Comparison of ENCODE assay signal across 11 mouse cellular contexts in the genomic region with DNA sequence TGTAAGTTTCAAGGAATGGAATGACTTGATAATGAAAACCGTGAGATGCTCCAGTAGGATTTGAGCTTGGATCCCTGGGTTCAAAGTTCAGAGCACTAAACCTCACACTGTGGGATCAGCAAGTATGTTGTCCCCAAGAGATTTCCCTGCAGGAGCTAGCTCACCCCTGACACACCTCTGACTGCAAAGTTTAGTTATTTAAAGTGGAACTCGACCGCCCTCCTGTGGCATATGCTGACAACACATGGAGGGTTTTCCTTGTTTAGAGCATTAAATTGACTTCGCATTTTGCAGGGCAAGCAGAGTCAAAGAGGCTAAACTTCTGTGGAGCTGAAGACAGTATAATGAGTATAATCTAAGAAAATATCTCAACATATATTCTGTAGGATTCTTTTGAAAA. TPM values are rescaled to one million over a fixed set of nuclear protein-coding genes. Genes with fewer than 3 reads are reported as not detected.
A peak's percentile ranks its signal among the peaks of the same experiment; 100 is the strongest.
DNase-seq lines count a peak whose midpoint lies in the region; ATAC-seq and TF ChIP-seq lines count a peak whose summit lies in the region.
"Not testable (repeated sequence)": the region's sequence is repeated elsewhere in the genome, so short reads cannot be mapped to it uniquely, and the experiment has no call there.
"Had no signal": no experiment of that assay in that cellular context is flagged by ENCODE, and none has a peak within 500 bp of the region (broad histone marks: within the 10 kb centered on the region; RNA-seq: fewer than 3 reads in every experiment).

No protein-coding gene starts in this region.

- not testable (repeated sequence) for TF ChIP-seq CTCF in intestine, postnatal 0 days (IDR thresholded peaks at IDR 0.05; ENCODE audit: low read depth); lung, postnatal 0 days (IDR thresholded peaks at IDR 0.05); midbrain, postnatal 0 days (IDR thresholded peaks at IDR 0.05)

- no CpG with 5 or more reads among the region's 4 CpGs for WGBS in embryonic facial prominence, embryonic 12.5 days
- WGBS in forebrain, embryonic 15.5 days: no CpG with 5 or more reads among the region's 4 CpGs
- no CpG with 5 or more reads among the region's 4 CpGs for whole genome bisulfite sequencing in hindbrain, embryonic 11.5 days
- no CpG with 5 or more reads among the region's 4 CpGs for WGBS in intestine, postnatal 0 days
- no CpG with 5 or more reads among the region's 4 CpGs for whole genome bisulfite sequencing in liver, embryonic 11.5 days
- no CpG with 5 or more reads among the region's 4 CpGs for WGBS in lung, postnatal 0 days
- WGBS in midbrain, postnatal 0 days: no CpG with 5 or more reads among the region's 4 CpGs
- no CpG with 5 or more reads among the region's 4 CpGs for WGBS in stomach, embryonic 16.5 days

- H3K27ac ChIP-seq in embryonic facial prominence, embryonic 12.5 days; forebrain, embryonic 15.5 days (replicated peaks); hindbrain, embryonic 11.5 days (ENCODE audit: low read depth, low read length); intestine, postnatal 0 days (ENCODE audit: low read depth, low read length); liver, embryonic 11.5 days (ENCODE audit: low read depth, low read length); lung, postnatal 0 days (ENCODE audit: low read length); midbrain, postnatal 0 days (ENCODE audit: low read depth, low read length); stomach, embryonic 16.5 days (ENCODE audit: low read length): not testable (repeated sequence)

- not testable (repeated sequence) for H3K4me1 ChIP-seq in embryonic facial prominence, embryonic 12.5 days; forebrain, embryonic 15.5 days; hindbrain, embryonic 11.5 days (replicated peaks; ENCODE audit: control insufficient read depth, insufficient read depth, low read length); intestine, postnatal 0 days (replicated peaks; ENCODE audit: control insufficient read depth, insufficient read depth, low read length); liver, embryonic 11.5 days (replicated peaks; ENCODE audit: control insufficient read depth, insufficient read depth, low read length); lung, postnatal 0 days (ENCODE audit: insufficient read depth, low read depth, low read length); midbrain, postnatal 0 days (ENCODE audit: insufficient read depth, low read length); stomach, embryonic 16.5 days (ENCODE audit: control insufficient read depth, insufficient read depth, low read length)

- not testable (repeated sequence) for H3K9me3 ChIP-seq in embryonic facial prominence, embryonic 12.5 days; forebrain, embryonic 15.5 days; hindbrain, embryonic 11.5 days (ENCODE audit: control insufficient read depth, low read length); intestine, postnatal 0 days (ENCODE audit: control insufficient read depth); liver, embryonic 11.5 days (ENCODE audit: control insufficient read depth, low read length); lung, postnatal 0 days (ENCODE audit: low read length); midbrain, postnatal 0 days (ENCODE audit: low read length); stomach, embryonic 16.5 days (replicated peaks; ENCODE audit: control insufficient read depth, low read length)

- not testable (repeated sequence) for DNase-seq in hindbrain, embryonic 11.5 days (ENCODE audit: low spot score); liver, embryonic 11.5 days (ENCODE audit: low spot score); lung, postnatal 0 days (ENCODE audit: low spot score); midbrain, postnatal 0 days (ENCODE audit: low spot score)

- not testable (repeated sequence) for TF ChIP-seq EP300 in lung, postnatal 0 days (IDR thresholded peaks at IDR 0.05)

- not testable (repeated sequence) for H3K27me3 ChIP-seq in embryonic facial prominence, embryonic 12.5 days; forebrain, embryonic 15.5 days; hindbrain, embryonic 11.5 days (ENCODE audit: control insufficient read depth, insufficient read depth, low read length); intestine, postnatal 0 days (replicated peaks; ENCODE audit: control insufficient read depth, insufficient read depth, low read length); liver, embryonic 11.5 days (replicated peaks; ENCODE audit: control insufficient read depth, insufficient read depth, low read length); lung, postnatal 0 days (replicated peaks; ENCODE audit: insufficient read depth, low read length); midbrain, postnatal 0 days (ENCODE audit: insufficient read depth, low read length); stomach, embryonic 16.5 days (ENCODE audit: control insufficient read depth, insufficient read depth, low read length)

- H3K36me3 ChIP-seq in embryonic facial prominence, embryonic 12.5 days; forebrain, embryonic 15.5 days; hindbrain, embryonic 11.5 days (ENCODE audit: control insufficient read depth, insufficient read depth, low read length); intestine, postnatal 0 days (ENCODE audit: control insufficient read depth, insufficient read depth); liver, embryonic 11.5 days (ENCODE audit: control insufficient read depth, insufficient read depth, low read length); lung, postnatal 0 days (ENCODE audit: insufficient read depth, low read length); midbrain, postnatal 0 days (ENCODE audit: insufficient read depth, low read length); stomach, embryonic 16.5 days (ENCODE audit: control insufficient read depth, insufficient read depth, low read length): not testable (repeated sequence)

- not testable (repeated sequence) for H3K4me2 ChIP-seq in embryonic facial prominence, embryonic 12.5 days (replicated peaks); forebrain, embryonic 15.5 days (replicated peaks); hindbrain, embryonic 11.5 days (replicated peaks; ENCODE audit: low read depth, low read length); intestine, postnatal 0 days (replicated peaks; ENCODE audit: low read depth); liver, embryonic 11.5 days; lung, postnatal 0 days (replicated peaks; ENCODE audit: low read depth, low read length); midbrain, postnatal 0 days (ENCODE audit: low read depth, low read length, poor library complexity, severe bottlenecking); stomach, embryonic 16.5 days (ENCODE audit: low read depth, low read length)

- H3K9ac ChIP-seq in embryonic facial prominence, embryonic 12.5 days; forebrain, embryonic 15.5 days (replicated peaks); hindbrain, embryonic 11.5 days (ENCODE audit: low read depth, low read length); intestine, postnatal 0 days (ENCODE audit: low read depth, low read length); liver, embryonic 11.5 days (ENCODE audit: low read depth, low read length); lung, postnatal 0 days (replicated peaks; ENCODE audit: low read depth); midbrain, postnatal 0 days (replicated peaks; ENCODE audit: low read length, poor library complexity, severe bottlenecking); stomach, embryonic 16.5 days (ENCODE audit: low read length): not testable (repeated sequence)

- not testable (repeated sequence) for H3K4me3 ChIP-seq in embryonic facial prominence, embryonic 12.5 days; forebrain, embryonic 15.5 days; hindbrain, embryonic 11.5 days (ENCODE audit: low read depth, low read length); intestine, postnatal 0 days (ENCODE audit: low read depth, low read length); liver, embryonic 11.5 days (ENCODE audit: low read depth, low read length); lung, postnatal 0 days (ENCODE audit: low read depth, low read length); midbrain, postnatal 0 days (ENCODE audit: low read depth, low read length); stomach, embryonic 16.5 days (replicated peaks; ENCODE audit: low read length)

- ATAC-seq in embryonic facial prominence, embryonic 12.5 days (ENCODE audit: insufficient number of reproducible peaks, insufficient read depth, low FRiP score, low TSS enrichment): peak; percentile 65; the same call in 1 of the 2 replicates
- peak; percentile 74 for ATAC-seq in forebrain, embryonic 15.5 days (replicated peaks)
- ATAC-seq in hindbrain, embryonic 11.5 days (ENCODE audit: low FRiP score): peak; percentile 75
- ATAC-seq in intestine, postnatal 0 days: peak; percentile 79
- peak; percentile 72; the same call in 1 of the 2 replicates for ATAC-seq in liver, embryonic 11.5 days (replicated peaks; ENCODE audit: low FRiP score)
- ATAC-seq in lung, postnatal 0 days: peak; percentile 85
- ATAC-seq in midbrain, postnatal 0 days (ENCODE audit: low FRiP score): peak; percentile 76
- ATAC-seq in stomach, embryonic 16.5 days (ENCODE audit: insufficient read depth, low FRiP score): peak; percentile 80; the same call in 1 of the 2 replicates

RNA-seq across cellular contexts. Expression of a gene that starts 6.9 kb away (rescaled TPM):
- polyA plus RNA-seq in embryonic facial prominence, embryonic 12.5 days (2016; fragmentation: Nextera tagmentation; extraction: Ambion mirVana): 35.6 and 40.3 TPM in 2 replicates
- 12.2 and 15.4 TPM in 2 replicates for polyA plus RNA-seq in forebrain, embryonic 15.5 days (2015; fragmentation: Nextera tagmentation; extraction: Ambion mirVana)
- polyA plus RNA-seq in hindbrain, embryonic 11.5 days (2014; fragmentation: Nextera tagmentation; extraction: Ambion mirVana): 17.8 and 18.7 TPM in 2 replicates
- polyA plus RNA-seq in intestine, postnatal 0 days (2015; fragmentation: Nextera tagmentation; extraction: Ambion mirVana): 7.8 and 9.8 TPM in 2 replicates
- polyA plus RNA-seq in liver, embryonic 11.5 days (2014; fragmentation: Nextera tagmentation; extraction: Ambion mirVana): 12.7 and 19.5 TPM in 2 replicates
- 3.0 and 4.5 TPM in 2 replicates for polyA plus RNA-seq in lung, postnatal 0 days (2015; fragmentation: Nextera tagmentation; extraction: Ambion mirVana)
- total RNA-seq in midbrain, postnatal 0 days (2014; rRNA removed): 213 and 311 TPM in 2 replicates
- 2.7 and 3.8 TPM in 2 replicates for polyA plus RNA-seq in midbrain, postnatal 0 days (2015; fragmentation: Nextera tagmentation; extraction: Ambion mirVana)
- polyA plus RNA-seq in stomach, embryonic 16.5 days (2015; fragmentation: Nextera tagmentation; extraction: Ambion mirVana): 9.1 and 14.2 TPM in 2 replicates

RNA-seq across cellular contexts. Expression of a gene that starts 7.2 kb away (rescaled TPM):
- not detected in 2 replicates for polyA plus RNA-seq in embryonic facial prominence, embryonic 12.5 days (2016; fragmentation: Nextera tagmentation; extraction: Ambion mirVana)
- 1.8 TPM in 1 of 2 replicates, not detected in the other for polyA plus RNA-seq in forebrain, embryonic 15.5 days (2015; fragmentation: Nextera tagmentation; extraction: Ambion mirVana)
- polyA plus RNA-seq in hindbrain, embryonic 11.5 days (2014; fragmentation: Nextera tagmentation; extraction: Ambion mirVana): 2.1 TPM in 1 of 2 replicates, not detected in the other
- polyA plus RNA-seq in intestine, postnatal 0 days (2015; fragmentation: Nextera tagmentation; extraction: Ambion mirVana): not detected in 2 replicates
- 2.2 TPM in 1 of 2 replicates, not detected in the other for polyA plus RNA-seq in liver, embryonic 11.5 days (2014; fragmentation: Nextera tagmentation; extraction: Ambion mirVana)
- not detected in 2 replicates for polyA plus RNA-seq in lung, postnatal 0 days (2015; fragmentation: Nextera tagmentation; extraction: Ambion mirVana)
- not detected in 2 replicates for total RNA-seq in midbrain, postnatal 0 days (2014; rRNA removed)
- polyA plus RNA-seq in midbrain, postnatal 0 days (2015; fragmentation: Nextera tagmentation; extraction: Ambion mirVana): not detected in 2 replicates
- polyA plus RNA-seq in stomach, embryonic 16.5 days (2015; fragmentation: Nextera tagmentation; extraction: Ambion mirVana): 1.5 TPM in 1 of 2 replicates, not detected in the other
- polyA plus RNA-seq: heart, embryonic 15.5 days; myocyte had no signal

RNA-seq across cellular contexts. Expression of a gene that starts 8.5 kb away (rescaled TPM):
- polyA plus RNA-seq in embryonic facial prominence, embryonic 12.5 days (2016; fragmentation: Nextera tagmentation; extraction: Ambion mirVana): not detected in 2 replicates
- not detected in 2 replicates for polyA plus RNA-seq in forebrain, embryonic 15.5 days (2015; fragmentation: Nextera tagmentation; extraction: Ambion mirVana)
- not detected in 2 replicates for polyA plus RNA-seq in hindbrain, embryonic 11.5 days (2014; fragmentation: Nextera tagmentation; extraction: Ambion mirVana)
- not detected in 2 replicates for polyA plus RNA-seq in intestine, postnatal 0 days (2015; fragmentation: Nextera tagmentation; extraction: Ambion mirVana)
- not detected in 2 replicates for polyA plus RNA-seq in liver, embryonic 11.5 days (2014; fragmentation: Nextera tagmentation; extraction: Ambion mirVana)
- 0.90 TPM in 1 of 2 replicates, not detected in the other for polyA plus RNA-seq in lung, postnatal 0 days (2015; fragmentation: Nextera tagmentation; extraction: Ambion mirVana)
- 2.3 TPM in 1 of 2 replicates, not detected in the other for total RNA-seq in midbrain, postnatal 0 days (2014; rRNA removed)
- 1.8 TPM in 1 of 2 replicates, not detected in the other for polyA plus RNA-seq in midbrain, postnatal 0 days (2015; fragmentation: Nextera tagmentation; extraction: Ambion mirVana)
- not detected in 2 replicates for polyA plus RNA-seq in stomach, embryonic 16.5 days (2015; fragmentation: Nextera tagmentation; extraction: Ambion mirVana)
- polyA plus RNA-seq: heart, embryonic 15.5 days; myocyte had no signal

RNA-seq across cellular contexts. Expression of a gene that starts 15.8 kb away (rescaled TPM):
- 1.5 and 1.8 TPM in 2 replicates for polyA plus RNA-seq in embryonic facial prominence, embryonic 12.5 days (2016; fragmentation: Nextera tagmentation; extraction: Ambion mirVana)
- 0.67 and 1.9 TPM in 2 replicates for polyA plus RNA-seq in forebrain, embryonic 15.5 days (2015; fragmentation: Nextera tagmentation; extraction: Ambion mirVana)
- polyA plus RNA-seq in hindbrain, embryonic 11.5 days (2014; fragmentation: Nextera tagmentation; extraction: Ambion mirVana): 2.2 and 2.9 TPM in 2 replicates
- polyA plus RNA-seq in intestine, postnatal 0 days (2015; fragmentation: Nextera tagmentation; extraction: Ambion mirVana): 0.41 and 1.5 TPM in 2 replicates
- polyA plus RNA-seq in liver, embryonic 11.5 days (2014; fragmentation: Nextera tagmentation; extraction: Ambion mirVana): 0.86 and 1.6 TPM in 2 replicates
- polyA plus RNA-seq in lung, postnatal 0 days (2015; fragmentation: Nextera tagmentation; extraction: Ambion mirVana): 0.61 and 0.95 TPM in 2 replicates
- 41.9 and 77.2 TPM in 2 replicates for total RNA-seq in midbrain, postnatal 0 days (2014; rRNA removed)
- polyA plus RNA-seq in midbrain, postnatal 0 days (2015; fragmentation: Nextera tagmentation; extraction: Ambion mirVana): 0.48 and 0.76 TPM in 2 replicates
- polyA plus RNA-seq in stomach, embryonic 16.5 days (2015; fragmentation: Nextera tagmentation; extraction: Ambion mirVana): 0.77 and 1.4 TPM in 2 replicates

RNA-seq across cellular contexts. Expression of a gene that starts 16.0 kb away (rescaled TPM):
- polyA plus RNA-seq in embryonic facial prominence, embryonic 12.5 days (2016; fragmentation: Nextera tagmentation; extraction: Ambion mirVana): 13.0 and 18.3 TPM in 2 replicates
- 2.6 and 3.0 TPM in 2 replicates for polyA plus RNA-seq in forebrain, embryonic 15.5 days (2015; fragmentation: Nextera tagmentation; extraction: Ambion mirVana)
- polyA plus RNA-seq in hindbrain, embryonic 11.5 days (2014; fragmentation: Nextera tagmentation; extraction: Ambion mirVana): 1.4 and 8.5 TPM in 2 replicates
- polyA plus RNA-seq in intestine, postnatal 0 days (2015; fragmentation: Nextera tagmentation; extraction: Ambion mirVana): 1.5 and 3.2 TPM in 2 replicates
- 5.8 and 12.6 TPM in 2 replicates for polyA plus RNA-seq in liver, embryonic 11.5 days (2014; fragmentation: Nextera tagmentation; extraction: Ambion mirVana)
- 1.3 TPM in 1 of 2 replicates, not detected in the other for polyA plus RNA-seq in lung, postnatal 0 days (2015; fragmentation: Nextera tagmentation; extraction: Ambion mirVana)
- 145 and 318 TPM in 2 replicates for total RNA-seq in midbrain, postnatal 0 days (2014; rRNA removed)
- polyA plus RNA-seq in midbrain, postnatal 0 days (2015; fragmentation: Nextera tagmentation; extraction: Ambion mirVana): not detected in 2 replicates
- polyA plus RNA-seq in stomach, embryonic 16.5 days (2015; fragmentation: Nextera tagmentation; extraction: Ambion mirVana): 1.9 and 2.6 TPM in 2 replicates
- total RNA-seq: left cerebral cortex, postnatal 36 days had no signal
